Mouse (Mus musculus) lung, postnatal 4 days (tissue): Measurements from ENCODE around the gene Eif4g1.
"Not testable (repeated sequence)": the region's sequence is repeated elsewhere in the genome, so short reads cannot be mapped to it uniquely, and the experiment has no call there.

Experiments
- DNase-seq, 2 experiments: peaks; one replicate each; pipeline ENCODE4 v3.0.0; 2021

Eif4g1 gene

GRCm38 (mm10) chr16:20668013-20668412, at the start of gene Eif4g1:
Eif4g1 (plus strand) TSS chr16:20668313.
- not testable (repeated sequence) for DNase-seq

GRCm38 (mm10) chr16:20619541-20620398, 48.3 kb upstream of the Eif4g1 start:
- DNase-seq, result peak; percentile 33 to 40

- DNase-seq, result no peak
These were observed 47.7 kb upstream of the Eif4g1 start for GRCm38 (mm10) chr16:20620399-20620735.

- no peak for DNase-seq
These were observed 47.3 kb upstream of the Eif4g1 start for GRCm38 (mm10) chr16:20620751-20621190.

- peak; percentile 64 to 71 for DNase-seq
These were observed 46.7 kb upstream of the Eif4g1 start, which contains the start of gene Camk2n2 for GRCm38 (mm10) chr16:20621191-20621990. Camk2n2 (minus strand) TSS chr16:20621287.

GRCm38 (mm10) chr16:20621991-20622685, 46.0 kb upstream of the Eif4g1 start:
- peak; percentile 61 to 69 for DNase-seq

- DNase-seq, result no peak
These were observed 44.9 kb upstream of the Eif4g1 start for GRCm38 (mm10) chr16:20623211-20623610.

- no peak for DNase-seq
These were observed 39.2 kb upstream of the Eif4g1 start for GRCm38 (mm10) chr16:20628871-20629391.

- peak; percentile 8 to 29 for DNase-seq
These were observed 38.1 kb upstream of the Eif4g1 start, which contains the start of gene Ece2 for GRCm38 (mm10) chr16:20629731-20630634. Ece2 (plus strand) TSS chr16:20629828.

- DNase-seq, result no peak
These were observed 30.7 kb upstream of the Eif4g1 start for GRCm38 (mm10) chr16:20637410-20637809.

- no peak for DNase-seq
These were observed 29.7 kb upstream of the Eif4g1 start for GRCm38 (mm10) chr16:20638367-20638766.

- peak; percentile 68 to 79 for DNase-seq
These were observed 26.0 kb upstream of the Eif4g1 start for GRCm38 (mm10) chr16:20642161-20642560.

GRCm38 (mm10) chr16:20643911-20644310, 24.2 kb upstream of the Eif4g1 start:
- no peak for DNase-seq

GRCm38 (mm10) chr16:20651076-20651946, 16.8 kb upstream of the Eif4g1 start, which contains the start of gene Psmd2:
Psmd2 (plus strand) TSS chr16:20651652.
- peak; percentile 97 to 98 for DNase-seq

- no peak for DNase-seq
These were observed 16.2 kb upstream of the Eif4g1 start for GRCm38 (mm10) chr16:20651947-20652310.

- no peak for DNase-seq
These were observed 14.8 kb upstream of the Eif4g1 start for GRCm38 (mm10) chr16:20653315-20653714.

GRCm38 (mm10) chr16:20657661-20658060, 10.5 kb upstream of the Eif4g1 start:
- no peak for DNase-seq

- no peak for DNase-seq
These were observed 2.2 kb downstream of the Eif4g1 start for GRCm38 (mm10) chr16:20670291-20670690.

- no peak for DNase-seq
These were observed 3.8 kb downstream of the Eif4g1 start for GRCm38 (mm10) chr16:20671886-20672285.

GRCm38 (mm10) chr16:20672500-20672902, 4.4 kb downstream of the Eif4g1 start:
- peak; percentile 97 to 99 for DNase-seq
